Mouse (Mus musculus): ENCODE measurements around the gene 2310034G01Rik. TPM values are rescaled to one million over a fixed set of nuclear protein-coding genes. Genes with fewer than 3 reads are reported as not detected.
A peak's percentile ranks its signal among the peaks of the same experiment; 100 is the strongest.

Gene 2310034G01Rik
- 1.8 and 2.1 TPM in 2 replicates for polyA plus RNA-seq (2012; rRNA removed)

DNA sequence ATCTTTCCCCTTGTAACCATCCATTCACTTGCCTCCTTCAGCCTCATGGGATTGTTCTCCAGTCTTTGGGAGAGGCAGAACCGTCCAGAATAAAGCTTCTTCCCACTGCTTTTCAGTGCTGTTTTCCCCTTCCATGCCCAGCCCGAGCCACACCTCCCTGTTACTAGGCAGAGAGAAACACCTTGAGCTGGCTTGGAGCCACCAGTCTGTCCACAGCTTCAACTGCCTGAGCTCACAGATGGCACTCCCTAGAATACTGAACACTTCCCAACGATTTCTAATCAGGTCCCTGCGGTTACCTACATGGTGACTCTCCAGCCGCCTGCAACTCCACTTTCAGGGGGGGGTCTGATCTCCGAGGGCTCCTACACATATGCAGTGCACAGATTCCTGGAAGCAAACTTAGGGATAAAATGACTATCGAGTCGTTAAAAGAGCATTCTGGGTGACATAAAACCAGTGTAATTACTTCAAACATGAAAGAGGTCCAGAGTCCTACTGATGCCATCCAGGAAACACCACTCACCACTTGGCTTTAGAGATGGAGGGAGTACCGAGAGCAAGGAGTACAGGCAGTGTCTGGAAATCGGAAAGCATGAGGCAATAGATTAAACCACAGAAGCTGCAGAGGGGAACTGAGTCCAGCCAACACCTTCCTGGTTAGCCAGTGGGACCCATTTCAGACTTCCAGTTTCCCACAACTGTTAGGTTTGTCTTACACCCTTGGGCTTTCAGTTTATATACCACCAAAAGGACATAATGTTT is at the start of gene 2310034G01Rik:
TSS of gene 2310034G01Rik (minus strand) at position 135 of the 765 bp plus-strand sequence.
- DNase-seq (ENCODE audit: extremely low spot score in 1 of 2, low spot score in 1 of 2), result no peak

DNA sequence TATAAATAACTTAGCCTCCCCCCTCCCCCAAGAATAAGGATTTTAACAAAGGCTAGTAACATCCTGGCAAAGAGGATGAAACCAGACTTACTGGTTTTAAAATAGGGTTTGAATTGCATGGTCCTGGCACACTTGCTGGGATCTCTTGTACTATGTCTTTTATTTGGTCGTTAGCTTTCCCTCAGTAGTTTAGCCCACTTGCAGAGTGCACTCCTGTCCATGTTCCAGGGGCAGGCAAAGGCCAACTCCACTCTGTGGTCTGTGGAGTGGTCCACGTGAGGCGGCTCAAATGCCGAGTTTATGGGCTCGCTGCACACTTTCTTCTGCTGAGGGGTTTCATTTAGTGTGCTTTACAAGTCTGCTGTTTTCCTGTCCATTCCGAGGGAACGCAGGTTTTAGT is 49.8 kb upstream of the 2310034G01Rik start:
- no peak for DNase-seq (ENCODE audit: extremely low spot score in 1 of 2, low spot score in 1 of 2)

DNA sequence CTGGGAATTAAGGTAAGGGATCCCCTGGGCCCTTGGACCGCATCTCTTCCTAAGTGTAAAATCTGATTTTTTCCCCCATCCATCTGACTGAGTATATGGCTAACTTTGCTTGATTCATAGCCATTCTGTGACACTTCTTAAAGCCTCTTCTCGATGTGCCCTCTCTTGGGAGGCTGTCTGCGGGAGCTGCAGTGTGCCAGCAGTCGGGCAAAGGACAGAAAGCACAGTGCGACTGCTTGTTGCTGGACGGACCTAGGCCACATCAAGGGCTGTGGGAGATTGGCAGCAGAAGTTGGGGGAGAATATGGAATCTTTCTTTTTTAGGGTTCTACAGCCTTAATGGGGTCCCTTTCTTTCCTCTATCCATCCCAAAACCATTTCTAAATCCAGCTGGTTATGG is 49.3 kb upstream of the 2310034G01Rik start:
- no peak for DNase-seq (ENCODE audit: extremely low spot score in 1 of 2, low spot score in 1 of 2)

DNA sequence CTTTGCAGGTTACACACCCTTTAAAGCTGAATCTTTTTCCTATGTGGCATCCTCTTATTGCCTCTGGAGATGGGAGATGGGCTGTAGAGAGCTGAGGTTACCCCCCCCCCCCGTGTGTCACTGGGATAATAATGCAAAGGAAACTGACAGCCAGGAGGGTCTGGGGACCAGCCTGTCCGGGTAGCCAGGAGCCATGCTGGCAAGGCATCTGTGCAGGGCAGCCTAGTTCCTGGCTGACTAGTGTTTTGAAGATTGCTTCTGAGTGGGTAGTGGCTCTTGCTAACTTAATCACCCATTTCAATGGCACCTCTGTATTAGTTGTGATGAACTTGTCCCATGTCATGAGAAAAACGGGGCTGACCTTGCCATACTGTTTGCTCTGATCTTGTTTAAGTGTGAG is 48.3 kb upstream of the 2310034G01Rik start:
- DNase-seq (ENCODE audit: extremely low spot score in 1 of 2, low spot score in 1 of 2), result no peak

DNA sequence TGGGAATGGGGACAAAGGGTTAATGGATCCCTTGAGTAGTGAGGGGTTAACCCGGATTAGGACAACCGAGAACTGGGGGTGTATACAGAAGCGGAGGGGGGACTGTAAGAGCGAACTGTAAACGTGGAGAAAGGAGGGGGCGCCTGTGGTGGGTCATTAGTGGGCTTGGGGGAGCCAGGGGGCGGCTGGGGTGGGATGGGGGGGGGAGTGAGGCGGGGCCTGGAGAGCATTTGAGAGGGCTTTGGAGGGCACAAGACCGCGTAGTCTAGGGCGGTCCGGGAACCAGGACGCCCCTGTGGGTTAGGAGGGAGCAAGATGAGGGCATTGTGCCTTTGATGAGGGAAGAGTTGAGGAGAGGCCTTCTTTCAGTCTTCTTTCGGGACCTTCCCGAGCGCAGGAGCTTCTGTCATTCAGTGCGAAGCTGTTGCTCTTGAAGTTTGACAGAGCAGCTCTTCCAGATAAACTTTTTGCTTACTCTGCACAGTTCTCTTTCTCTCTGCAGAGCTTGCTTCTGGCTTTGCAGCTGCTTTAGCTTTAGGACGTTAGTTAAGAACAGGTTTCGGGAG is 47.4 kb upstream of the 2310034G01Rik start:
- DNase-seq (ENCODE audit: extremely low spot score in 1 of 2, low spot score in 1 of 2), result no peak

DNA sequence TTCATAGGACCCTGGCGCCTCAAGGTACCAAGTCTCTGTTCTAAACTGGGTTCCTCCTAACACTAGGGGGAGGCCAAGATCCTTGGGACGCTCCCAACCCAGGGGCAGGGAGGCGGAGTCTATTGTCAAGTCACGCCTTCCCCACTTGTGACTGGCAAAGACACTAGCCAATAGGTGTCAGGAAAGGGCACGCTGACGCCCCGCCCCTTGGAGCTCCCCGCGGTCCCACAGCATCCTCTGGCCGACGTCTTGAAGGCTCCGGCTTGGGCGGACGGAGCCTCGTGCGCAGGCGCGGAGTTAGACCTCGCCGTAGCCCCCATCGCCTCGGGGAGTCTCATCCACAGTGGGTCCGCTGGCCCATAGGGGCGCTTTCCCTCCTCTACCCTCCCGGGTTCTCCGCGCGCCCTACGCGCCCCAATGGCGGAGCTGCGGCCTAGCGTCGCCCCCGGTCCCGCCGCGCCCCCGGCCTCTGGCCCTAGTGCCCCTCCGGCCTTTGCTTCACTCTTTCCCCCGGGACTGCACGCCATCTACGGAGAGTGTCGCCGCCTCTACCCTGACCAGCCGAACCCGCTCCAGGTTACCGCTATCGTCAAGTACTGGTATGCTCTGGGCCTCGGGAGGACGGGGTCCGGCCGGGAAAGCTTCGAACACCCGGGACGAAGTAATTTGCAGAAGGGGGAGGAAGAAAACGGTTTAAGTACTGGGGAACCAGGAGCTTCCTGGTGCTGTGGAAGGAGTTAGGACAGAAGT is 46.8 kb upstream of the 2310034G01Rik start, which contains the start of gene Sufu:
TSS of gene Sufu (plus strand) at position 211 of the 750 bp plus-strand sequence.
- DNase-seq (ENCODE audit: extremely low spot score in 1 of 2, low spot score in 1 of 2), result peak; percentile 98 to 99

DNA sequence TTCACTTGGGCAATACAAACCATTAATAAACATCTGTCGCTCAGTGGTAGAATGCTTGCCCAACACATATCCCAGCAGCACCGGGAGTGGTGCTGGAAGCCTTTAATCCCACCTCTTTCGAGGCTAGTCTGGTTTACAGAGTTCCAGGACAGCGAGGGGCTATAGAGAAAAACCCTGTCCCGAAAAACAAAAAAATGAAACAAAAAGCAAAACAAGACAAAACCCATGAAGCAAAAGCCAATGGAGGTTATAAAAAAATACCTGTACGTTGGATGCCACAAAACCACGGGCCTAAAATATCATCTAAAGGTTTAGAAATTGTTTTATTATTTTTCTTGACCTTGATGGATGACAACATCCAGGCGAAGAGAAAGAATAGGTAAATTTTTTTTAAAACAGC is 46.0 kb upstream of the 2310034G01Rik start:
- DNase-seq (ENCODE audit: extremely low spot score in 1 of 2, low spot score in 1 of 2), result no peak

DNA sequence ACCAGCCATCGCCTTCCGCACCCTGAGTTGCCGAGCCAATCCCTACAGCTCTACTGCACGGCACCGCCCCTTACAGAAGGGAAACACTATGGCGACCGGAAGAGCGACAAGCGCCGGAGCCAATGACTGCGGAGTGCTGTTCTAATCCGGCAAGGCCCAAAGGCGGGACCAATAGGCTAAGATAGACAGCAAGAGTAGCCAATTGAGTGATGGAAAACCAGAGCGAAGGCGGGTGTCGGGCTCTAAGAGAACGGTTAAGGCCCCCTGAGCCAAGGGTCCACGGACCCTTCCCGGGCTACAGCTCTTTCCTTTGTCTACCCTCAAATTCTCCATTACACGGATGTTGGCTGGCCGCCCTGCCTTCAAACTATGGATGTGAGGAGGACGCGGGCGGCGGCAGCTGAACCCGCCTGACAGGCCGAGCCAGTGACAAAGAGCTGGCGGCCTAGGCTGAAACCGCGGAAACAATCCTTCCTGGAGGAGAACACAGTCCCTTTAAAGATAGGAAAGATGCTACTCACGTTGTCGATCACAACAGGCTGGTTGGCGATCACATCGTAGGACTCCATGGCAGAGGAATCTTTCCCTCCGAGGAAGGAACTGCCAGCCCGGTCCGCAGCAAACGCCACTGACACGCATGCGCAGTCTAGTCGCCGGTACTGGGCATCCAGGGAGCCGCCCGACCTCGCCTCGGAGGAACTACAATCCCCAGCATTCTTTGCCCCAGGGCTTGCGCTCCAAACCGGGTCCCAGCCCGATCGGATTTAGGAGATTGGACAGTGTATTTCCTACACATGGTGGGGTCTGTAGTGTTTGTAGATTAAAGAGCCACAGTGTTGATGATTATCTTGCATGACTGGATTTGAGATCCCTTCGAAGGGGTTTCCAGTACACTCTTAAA is 45.3 kb upstream of the 2310034G01Rik start, which contains the start of gene Actr1a:
TSS of gene Actr1a (minus strand) at position 640 of the 901 bp plus-strand sequence.
- peak; percentile 96 to 100 for DNase-seq (ENCODE audit: extremely low spot score in 1 of 2, low spot score in 1 of 2)

DNA sequence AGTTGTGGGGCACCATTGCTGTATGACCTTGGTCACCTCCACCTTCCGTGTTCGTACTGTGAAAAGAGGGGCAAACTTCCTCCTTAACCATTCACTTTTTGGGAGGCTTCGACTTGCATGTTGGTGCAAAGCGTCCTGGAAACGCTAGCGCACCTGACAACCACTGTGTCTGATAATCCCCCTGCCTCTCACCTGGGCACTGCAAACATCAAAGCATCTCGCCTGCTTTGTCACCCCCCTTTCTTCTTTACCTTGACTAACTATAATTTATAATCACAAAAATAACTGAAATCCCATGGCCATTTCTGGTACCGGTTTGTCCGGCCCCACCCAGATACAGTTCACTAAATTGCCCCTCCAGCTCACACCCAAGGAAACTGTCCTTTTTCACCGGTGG is 44.6 kb upstream of the 2310034G01Rik start:
- no peak for DNase-seq (ENCODE audit: extremely low spot score in 1 of 2, low spot score in 1 of 2)

DNA sequence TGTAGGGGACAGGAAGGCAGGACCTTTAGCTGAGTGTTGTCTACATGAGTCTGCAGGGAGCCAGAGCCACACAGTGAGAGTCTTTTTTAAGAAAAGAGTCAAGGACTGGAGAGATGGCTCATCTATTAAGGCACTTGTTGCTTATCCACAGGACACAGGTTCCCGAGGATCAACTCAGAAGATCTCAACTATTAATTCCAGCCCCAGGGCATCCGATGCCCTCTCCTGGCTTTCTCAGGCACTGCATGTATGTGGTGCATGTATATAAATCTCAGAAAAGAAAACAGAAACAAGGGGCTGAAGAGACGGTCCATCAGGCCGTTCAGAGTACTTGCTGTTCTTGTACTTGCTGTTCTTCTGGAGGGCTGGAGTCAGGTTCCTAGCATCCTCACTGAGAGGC is 41.9 kb upstream of the 2310034G01Rik start:
- no peak for DNase-seq (ENCODE audit: extremely low spot score in 1 of 2, low spot score in 1 of 2)

DNA sequence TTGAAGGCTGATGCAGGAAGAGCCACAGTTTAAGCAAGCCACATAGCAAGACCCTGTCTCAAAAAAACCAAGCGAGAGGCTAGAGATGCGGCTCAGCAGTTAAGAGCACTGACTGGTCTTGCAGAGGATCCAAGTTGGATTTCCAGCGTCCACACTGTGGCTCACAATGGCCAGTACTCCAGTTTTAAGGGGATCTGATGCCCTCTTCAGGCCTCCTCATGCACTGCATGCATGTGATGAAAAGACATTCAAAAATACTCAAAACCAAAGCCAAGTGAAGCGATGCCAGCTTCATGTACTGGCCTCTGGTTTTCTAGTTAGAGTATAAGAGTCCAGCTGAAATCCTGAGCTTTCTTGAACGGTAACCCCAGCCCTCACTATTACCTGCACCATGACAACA is 39.8 kb upstream of the 2310034G01Rik start:
- no peak for DNase-seq (ENCODE audit: extremely low spot score in 1 of 2, low spot score in 1 of 2)

DNA sequence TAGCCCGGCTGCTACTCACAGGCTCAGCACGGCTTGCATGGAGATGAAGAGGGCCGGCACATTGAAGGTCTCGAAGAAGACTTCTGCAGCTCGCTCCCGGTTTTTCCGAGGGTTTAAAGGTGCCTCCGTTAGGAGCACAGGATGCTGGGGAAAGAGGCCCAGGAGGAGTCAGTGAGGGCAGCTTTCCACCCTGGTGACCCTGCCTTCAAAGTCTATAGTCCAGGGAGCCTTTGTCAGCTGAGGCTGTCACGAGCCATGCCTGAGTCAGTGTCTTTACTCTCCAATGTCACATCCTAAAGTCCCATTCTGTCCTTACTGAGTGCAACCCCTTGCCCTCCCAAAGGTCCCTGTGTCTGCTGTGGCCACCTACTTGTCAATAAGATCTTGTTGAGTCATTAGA is 32.2 kb upstream of the 2310034G01Rik start:
- no peak for DNase-seq (ENCODE audit: extremely low spot score in 1 of 2, low spot score in 1 of 2)

DNA sequence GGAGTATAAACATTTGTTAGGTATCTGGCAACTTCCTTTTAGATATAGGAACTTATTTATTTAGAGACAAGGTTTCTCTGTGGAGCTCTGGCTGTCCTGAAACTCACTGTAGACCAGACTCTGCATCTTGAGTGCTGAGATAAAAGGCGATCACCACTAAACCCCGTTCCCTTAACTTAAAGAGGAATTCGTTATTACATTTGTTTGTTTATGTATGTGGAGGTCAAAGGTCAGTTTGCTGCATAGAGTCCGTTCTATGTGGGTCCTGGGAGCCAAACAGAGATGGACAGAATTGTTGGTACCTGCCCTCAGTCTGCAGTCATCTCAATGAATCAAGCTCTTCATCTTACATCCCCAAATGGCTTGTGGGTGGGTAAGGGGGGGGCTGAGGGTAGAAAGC is 25.8 kb upstream of the 2310034G01Rik start:
- no peak for DNase-seq (ENCODE audit: extremely low spot score in 1 of 2, low spot score in 1 of 2)

DNA sequence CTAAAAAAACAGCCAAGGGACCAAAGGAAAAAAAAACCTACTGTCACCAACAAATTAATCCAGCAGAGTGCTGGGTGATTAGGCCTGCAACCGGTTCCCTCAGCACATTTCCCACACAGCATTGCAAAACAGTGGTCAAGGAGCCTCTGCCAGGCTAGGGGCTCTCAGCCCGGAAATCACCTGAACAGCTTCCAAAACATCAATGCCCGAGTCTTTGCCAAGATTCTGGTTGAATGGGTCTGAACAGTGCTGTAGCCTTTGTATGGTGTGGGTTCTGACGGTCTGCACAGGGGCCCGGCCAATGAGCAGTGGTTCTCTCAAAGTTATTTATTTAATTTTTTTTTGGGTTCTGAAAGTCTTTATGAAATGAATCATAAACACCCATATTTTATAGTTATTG is 25.4 kb upstream of the 2310034G01Rik start:
- peak in 1 of 2 experiments; percentile 59 for DNase-seq (ENCODE audit: extremely low spot score in 1 of 2, low spot score in 1 of 2)

DNA sequence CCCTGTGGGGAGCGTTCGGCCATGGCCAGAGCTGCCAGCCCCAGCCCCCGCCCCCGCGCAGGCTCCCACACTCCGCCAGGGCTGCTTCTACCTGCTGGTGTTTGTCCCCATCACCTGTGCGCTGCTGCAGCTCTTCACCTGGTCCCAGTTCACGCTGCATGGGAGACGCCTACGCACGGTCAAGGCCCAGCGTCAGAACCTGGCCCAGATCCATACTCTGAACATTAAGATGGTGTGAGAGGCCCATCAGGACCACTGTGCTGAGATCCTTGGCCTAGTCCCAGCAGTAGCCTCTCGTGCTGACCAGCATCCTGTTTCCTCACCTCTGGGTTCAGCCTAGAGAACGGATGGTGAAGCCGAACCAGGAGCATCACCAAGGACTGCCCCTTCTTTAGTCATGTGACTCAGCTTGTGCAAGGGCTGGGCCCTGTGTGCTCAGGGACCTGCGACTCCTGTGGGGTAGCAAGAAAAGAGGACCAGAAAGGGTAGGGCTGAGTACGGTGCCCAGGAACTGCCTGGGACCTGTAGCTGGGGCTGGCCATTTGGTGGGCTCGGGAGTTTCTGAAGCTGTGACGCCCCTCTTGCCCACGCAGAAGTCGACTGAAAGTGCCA is 24.5 kb upstream of the 2310034G01Rik start:
- no peak for DNase-seq (ENCODE audit: extremely low spot score in 1 of 2, low spot score in 1 of 2)

DNA sequence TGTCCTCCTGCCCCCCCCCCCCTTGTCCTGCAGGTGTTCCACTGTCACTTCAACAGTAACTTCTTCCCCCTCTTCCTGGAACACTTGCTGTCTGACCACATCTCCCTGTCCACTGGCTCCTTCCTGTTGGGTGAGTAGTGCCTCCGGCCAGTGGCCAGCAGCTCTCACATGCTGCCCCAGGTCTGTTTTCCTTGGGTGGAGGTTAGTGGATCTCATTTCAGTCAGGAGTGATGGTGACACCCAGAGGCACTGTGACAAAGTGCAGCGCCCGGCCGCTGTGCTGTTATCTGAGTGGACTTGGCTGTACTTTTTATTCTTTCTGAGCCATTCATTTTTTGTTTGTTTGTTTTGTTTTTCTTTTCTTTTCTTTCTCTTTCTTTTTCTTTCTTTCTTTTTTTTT is 19.1 kb upstream of the 2310034G01Rik start:
- peak in 1 of 2 experiments; percentile 76 for DNase-seq (ENCODE audit: extremely low spot score in 1 of 2, low spot score in 1 of 2)

DNA sequence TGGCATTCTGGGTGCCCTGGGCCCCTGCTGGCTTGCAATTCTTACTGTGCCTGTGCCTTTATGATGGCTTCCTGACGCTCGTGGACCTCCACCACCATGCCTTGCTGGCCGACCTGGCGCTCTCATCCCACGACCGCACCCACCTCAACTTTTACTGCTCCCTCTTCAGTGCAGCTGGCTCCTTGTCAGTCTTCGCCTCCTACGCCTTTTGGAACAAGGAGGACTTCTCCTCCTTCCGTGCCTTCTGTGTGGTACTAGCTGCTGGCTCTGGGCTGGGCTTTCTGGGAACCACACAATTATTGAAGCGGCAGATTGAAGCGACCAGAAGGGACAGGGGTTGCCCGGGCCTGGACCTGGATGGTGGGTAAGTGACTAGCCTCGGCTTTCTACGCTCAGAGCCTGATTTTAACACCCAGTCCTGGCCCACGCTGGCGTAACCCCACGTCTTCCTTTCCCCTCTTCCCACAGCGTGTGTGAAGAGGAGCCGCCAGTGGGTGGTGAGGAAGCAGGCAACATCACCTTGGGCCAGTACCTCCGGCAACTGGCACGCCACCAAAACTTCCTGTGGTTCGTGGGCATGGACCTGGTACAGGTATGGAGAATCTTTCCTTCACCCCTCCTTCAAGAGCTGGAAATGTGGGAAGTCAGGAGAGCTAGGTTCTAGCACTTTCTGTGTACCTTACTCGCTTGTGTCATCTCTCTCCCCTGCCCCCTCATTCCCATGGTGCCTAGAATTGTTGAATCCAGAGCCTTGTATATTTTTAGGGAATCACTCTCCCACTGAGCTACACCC is 17.9 kb upstream of the 2310034G01Rik start:
- peak; percentile 50 to 70 for DNase-seq (ENCODE audit: extremely low spot score in 1 of 2, low spot score in 1 of 2)

DNA sequence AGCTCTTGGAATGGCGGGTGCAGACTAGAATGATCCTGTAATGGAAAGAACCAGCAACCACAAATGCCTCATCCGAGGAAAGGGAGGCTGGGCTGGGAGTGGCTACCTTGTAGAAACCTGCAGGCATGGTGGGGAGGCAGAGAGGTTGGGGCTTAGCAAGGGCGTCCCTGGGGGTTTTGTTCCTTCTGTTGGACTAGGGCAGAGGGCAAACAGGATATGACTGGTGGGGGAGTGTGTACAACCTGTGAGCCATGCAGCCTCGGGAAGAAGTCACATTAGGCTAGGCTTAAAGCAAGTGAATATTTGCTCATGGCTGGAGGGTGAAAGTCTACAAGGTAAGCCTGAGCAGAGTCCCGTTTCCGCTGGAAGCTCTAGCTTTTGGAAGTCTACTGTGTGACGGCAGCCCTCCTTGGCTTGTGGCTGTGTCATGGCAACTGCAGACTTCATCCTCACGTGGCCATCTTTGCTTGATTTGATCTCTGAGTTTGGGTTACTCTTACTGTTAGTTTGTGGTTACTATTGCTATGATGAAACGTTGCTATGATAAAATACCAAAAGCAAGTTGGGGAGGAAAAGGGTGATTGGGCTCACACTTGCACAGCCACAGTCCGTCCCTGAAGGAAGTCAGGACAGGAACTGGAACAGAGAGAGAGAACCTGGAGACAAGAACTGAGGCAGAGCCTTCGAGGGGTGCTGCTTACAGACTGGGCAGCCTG is 13.3 kb upstream of the 2310034G01Rik start:
- no peak for DNase-seq (ENCODE audit: extremely low spot score in 1 of 2, low spot score in 1 of 2)

DNA sequence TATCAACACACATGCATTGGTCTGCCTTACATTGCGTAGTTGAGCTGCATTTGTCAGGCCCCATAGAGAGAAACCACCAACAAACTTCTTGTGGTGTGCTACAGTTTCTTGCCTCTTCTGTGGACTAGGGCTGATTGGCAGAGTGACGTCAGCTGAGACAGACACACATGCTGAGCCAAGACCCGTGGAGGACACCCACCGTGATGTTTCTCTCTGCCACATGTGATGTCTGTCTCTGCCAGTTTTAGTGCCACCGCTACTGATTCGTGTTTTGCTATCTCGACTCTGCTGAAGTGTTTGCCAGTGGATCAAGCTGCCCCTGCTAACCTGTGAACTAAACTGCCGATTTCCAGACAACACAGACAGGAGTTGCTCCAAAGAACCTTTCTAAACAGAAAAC is 12.0 kb upstream of the 2310034G01Rik start:
- DNase-seq (ENCODE audit: extremely low spot score in 1 of 2, low spot score in 1 of 2), result no peak
